Mouse (Mus musculus) midbrain, embryonic 15.5 days (tissue): Measurements from ENCODE around the gene Lurap1l. TPM values are rescaled to one million over a fixed set of nuclear protein-coding genes. Genes with fewer than 3 reads are reported as not detected.
"Not testable (repeated sequence)": the region's sequence is repeated elsewhere in the genome, so short reads cannot be mapped to it uniquely, and the experiment has no call there.

Experiments
- ATAC-seq: fragments of 200-750 bp; cut with Nextera tagmentation; replicated peaks from 2 replicates; pipeline ENCODE4 v1.8.0; 2017; ENCODE audit warnings: moderate TSS enrichment
- H3K27ac ChIP-seq: fragments of 300-500 bp; sonication (generic); 2 replicates; pipeline ENCODE4 v1.5.1; 2015; ENCODE audit warnings: mild to moderate bottlenecking, inconsistent platforms
- H3K27me3 ChIP-seq: fragments of 300-500 bp; sonication (generic); replicated peaks from 2 replicates; pipeline ENCODE4 v1.6.1; 2015; ENCODE audit warnings: inconsistent platforms
- H3K36me3 ChIP-seq: fragments of 300-500 bp; sonication (generic); replicated peaks from 2 replicates; pipeline ENCODE4 v1.6.1; 2015; ENCODE audit warnings: inconsistent platforms
- H3K4me1 ChIP-seq: fragments of 300-500 bp; sonication (generic); 2 replicates; pipeline ENCODE4 v1.6.1; 2015; ENCODE audit warnings: inconsistent platforms
- H3K4me2 ChIP-seq: fragments of 300-500 bp; sonication (generic); 2 replicates; pipeline ENCODE4 v1.6.1; 2015; ENCODE audit warnings: inconsistent platforms, mild to moderate bottlenecking, moderate library complexity
- H3K4me3 ChIP-seq: fragments of 300-500 bp; sonication (generic); 2 replicates; pipeline ENCODE4 v1.5.1; 2015; ENCODE audit warnings: mild to moderate bottlenecking, inconsistent platforms
- H3K9ac ChIP-seq: fragments of 300-500 bp; sonication (generic); 2 replicates; pipeline ENCODE4 v1.6.1; 2015; ENCODE audit warnings: mild to moderate bottlenecking, inconsistent platforms
- H3K9me3 ChIP-seq: fragments of 300-500 bp; sonication (generic); 2 replicates; pipeline ENCODE4 v1.6.1; 2016; ENCODE audit warnings: inconsistent platforms
- WGBS: fragments of 180-500 bp; shearing (Covaris S2); methylation state at CpG from one replicate; pipeline ENCODE4 v1.1.7; 2015; ENCODE audit warnings: mixed read lengths; 5-methylcytosine and 5-hydroxymethylcytosine counted together
- polyA plus RNA-seq: library from polyadenylated mRNA; unstranded; fragments of >200 nt; fragmentation: Nextera tagmentation; extraction: Ambion mirVana; gene quantifications from 2 replicates; pipeline ENCODE4 v1.2.1, GENCODE M21; 2015

Gene Lurap1l
- polyA plus RNA-seq, 1 experiment from 2014 or later = 9.2 TPM

GRCm38 (mm10) chr4:80895278-80895894, 15.1 kb upstream of the Lurap1l start:
- no peaks in the 10 kb centered on the region for H3K4me1 ChIP-seq
- no peak overlapping the region for H3K4me2 ChIP-seq
- H3K36me3 ChIP-seq = no peaks in the 10 kb centered on the region
- no peak for ATAC-seq
- no peaks in the 10 kb centered on the region for H3K27me3 ChIP-seq
- 55% methylated on average over 4 of the region's 4 CpGs for WGBS
- H3K9me3 ChIP-seq = no peaks in the 10 kb centered on the region
- H3K9ac ChIP-seq = no peak overlapping the region
- no peak overlapping the region for H3K4me3 ChIP-seq
- H3K27ac ChIP-seq = no peak overlapping the region

DNA sequence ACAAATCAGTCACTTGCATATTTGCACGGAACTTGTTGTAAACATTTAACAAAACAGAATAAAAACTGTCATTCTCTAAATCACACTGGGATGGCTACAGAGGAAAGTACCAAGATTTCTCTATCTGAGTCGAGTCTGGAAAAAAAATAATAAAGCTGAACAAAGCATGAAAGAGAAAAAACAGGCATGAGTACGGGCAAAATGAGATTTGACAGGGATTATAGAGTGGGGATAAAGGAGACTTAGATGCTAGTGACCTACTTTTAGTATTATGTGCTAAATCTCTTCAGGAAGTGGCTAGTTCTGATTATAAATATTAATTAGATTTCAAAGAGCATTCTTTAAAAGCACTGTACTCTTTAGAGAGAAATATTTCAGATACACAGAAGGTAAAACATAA, 3.7 kb upstream of the Lurap1l start:
- Histone ChIP-seq H3K9me3 (no peaks in the 10 kb centered on the region), H3K9ac (no peak overlapping the region), H3K36me3 (no peaks in the 10 kb centered on the region), H3K27ac (no peak overlapping the region), H3K4me2 (no peak overlapping the region), H3K4me1 (no peaks in the 10 kb centered on the region), H3K4me3 (no peak overlapping the region), H3K27me3 (no peaks in the 10 kb centered on the region)
- no peak for ATAC-seq
- 32% methylated on average over 3 of the region's 3 CpGs for WGBS

GRCm38 (mm10) chr4:80907973-80908372, 2.5 kb upstream of the Lurap1l start:
- no peak overlapping the region for H3K9ac ChIP-seq
- WGBS = 81% methylated on average over 5 of the region's 5 CpGs

GRCm38 (mm10) chr4:80908902-80909301, 1.5 kb upstream of the Lurap1l start:
- Histone ChIP-seq H3K4me3 (no peak overlapping the region), H3K9me3 (no peaks in the 10 kb centered on the region), H3K4me1 (peaks cover 7% of the 10 kb centered on the region), H3K9ac (no peak overlapping the region), H3K27me3 (no peaks in the 10 kb centered on the region), H3K27ac (no peak overlapping the region), H3K36me3 (no peaks in the 10 kb centered on the region), H3K4me2 (no peak overlapping the region)
- 90% methylated on average over 4 of the region's 4 CpGs for WGBS
- ATAC-seq = no peak

More at GRCm38 (mm10) chr4:80907973-80908372, 2.5 kb upstream of the Lurap1l start:
- H3K4me1 ChIP-seq = peaks cover 4% of the 10 kb centered on the region
- ATAC-seq = no peak
- no peak overlapping the region for H3K4me3 ChIP-seq
- no peaks in the 10 kb centered on the region for H3K9me3 ChIP-seq
- no peak overlapping the region for H3K27ac ChIP-seq
- no peaks in the 10 kb centered on the region for H3K27me3 ChIP-seq
- H3K4me2 ChIP-seq = no peak overlapping the region
- no peaks in the 10 kb centered on the region for H3K36me3 ChIP-seq

DNA sequence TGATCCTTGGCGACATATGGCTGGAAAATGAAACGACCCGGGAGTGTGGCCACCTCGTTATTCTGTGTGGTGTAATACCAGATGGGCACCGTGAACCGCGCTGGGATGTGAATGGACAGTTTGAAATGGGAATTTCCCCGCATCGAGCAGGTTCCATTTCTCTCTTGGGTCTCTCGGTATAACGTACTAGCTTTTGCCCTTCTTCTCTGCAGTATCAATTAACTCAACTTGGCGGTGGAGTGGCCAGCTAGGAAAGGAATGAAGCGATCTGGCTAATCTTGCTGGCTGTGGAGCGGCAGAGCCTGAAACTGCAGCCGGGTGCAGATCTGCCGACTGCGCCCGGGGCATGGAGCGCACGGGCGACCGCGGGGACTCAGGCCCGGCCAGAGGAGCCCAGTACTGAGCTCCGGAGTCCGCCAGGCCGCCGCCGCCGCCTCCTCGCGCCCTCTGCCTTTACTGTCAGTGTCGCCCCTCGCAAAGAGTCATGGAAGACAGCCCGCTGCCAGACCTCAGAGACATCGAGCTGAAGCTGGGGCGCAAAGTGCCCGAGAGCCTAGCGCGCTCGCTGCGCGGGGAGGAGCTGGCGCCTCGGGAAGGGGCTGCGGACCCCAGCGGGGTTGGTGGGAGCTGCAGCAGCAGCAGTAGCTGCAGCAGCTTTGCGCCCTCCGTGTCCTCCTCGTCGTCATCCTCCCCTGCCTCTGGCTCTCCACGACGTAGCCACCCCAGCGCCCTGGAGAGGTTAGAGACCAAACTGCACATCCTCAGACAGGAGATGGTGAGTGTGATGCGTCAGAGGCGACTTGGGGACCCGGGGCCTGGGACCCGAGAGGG, 640 bp downstream of the Lurap1l start:
- H3K9ac ChIP-seq = peak overlapping the region; percentile 90
- peak overlapping the region; percentile 78 for H3K4me2 ChIP-seq
- WGBS = under 1% methylated on average over 54 of the region's 58 CpGs
- peaks cover 11% of the 10 kb centered on the region for H3K4me1 ChIP-seq
- H3K9me3 ChIP-seq = no peaks in the 10 kb centered on the region
- peak; percentile 91 for ATAC-seq
- H3K27ac ChIP-seq = peak overlapping the region; percentile 95
- no peaks in the 10 kb centered on the region for H3K27me3 ChIP-seq
- H3K4me3 ChIP-seq = peak overlapping the region; percentile 92
- no peaks in the 10 kb centered on the region for H3K36me3 ChIP-seq

DNA sequence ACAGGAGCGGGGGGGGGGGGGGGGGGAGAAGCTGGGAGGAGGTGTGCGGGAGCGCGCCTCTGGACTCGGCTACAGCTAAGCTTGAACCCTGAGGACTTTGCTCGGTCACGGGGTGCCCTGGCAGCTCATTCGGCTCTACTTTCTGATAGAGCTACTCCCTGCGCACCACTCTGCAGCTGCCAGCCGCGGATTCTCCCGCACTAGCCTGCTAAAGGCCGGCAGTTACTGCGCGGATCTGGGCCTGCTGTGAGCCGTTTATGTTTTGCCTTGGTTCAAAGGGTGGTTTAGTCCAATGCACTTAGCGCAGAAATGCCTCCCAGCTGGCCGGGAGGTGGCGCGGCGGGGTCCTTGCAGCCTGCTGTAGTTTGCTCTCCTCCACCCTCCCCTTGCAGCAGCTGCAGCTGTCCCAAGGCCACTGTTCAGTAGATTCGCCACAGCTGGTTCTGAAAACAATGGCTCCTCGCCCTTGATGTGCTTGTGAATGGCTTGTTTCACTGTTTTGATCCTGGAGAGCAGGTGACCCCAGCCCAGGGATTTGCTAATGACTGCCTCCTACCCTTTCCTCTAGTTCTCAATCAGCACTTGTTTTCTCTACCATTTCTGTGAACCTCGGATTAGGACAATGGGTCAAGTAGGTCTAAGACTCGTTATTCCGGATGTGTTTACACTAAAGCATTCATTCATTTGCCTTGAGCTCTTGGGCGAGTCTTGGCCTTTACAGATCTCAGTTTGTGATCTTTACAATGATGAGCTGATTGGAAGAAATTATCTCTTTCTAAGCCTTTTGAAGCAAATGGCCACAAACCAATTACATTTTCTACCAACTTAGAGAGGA, 1.5 kb downstream of the Lurap1l start:
- H3K9me3 ChIP-seq = no peaks in the 10 kb centered on the region

GRCm38 (mm10) chr4:80915211-80915610, 4.8 kb downstream of the Lurap1l start:
- no peak for ATAC-seq
- no peak overlapping the region for H3K4me2 ChIP-seq
- WGBS = 81% methylated on average over 2 of the region's 2 CpGs
- no peaks in the 10 kb centered on the region for H3K9me3 ChIP-seq
- H3K4me1 ChIP-seq = peaks cover 11% of the 10 kb centered on the region
- no peaks in the 10 kb centered on the region for H3K27me3 ChIP-seq
- H3K36me3 ChIP-seq = no peaks in the 10 kb centered on the region
- H3K9ac ChIP-seq = no peak overlapping the region
- H3K4me3 ChIP-seq = no peak overlapping the region
- no peak overlapping the region for H3K27ac ChIP-seq

More for the DNA sequence above, 1.5 kb downstream of the Lurap1l start:
- peak; percentile 94 for ATAC-seq
- WGBS = under 1% methylated on average over 26 of the region's 27 CpGs
- peaks cover 11% of the 10 kb centered on the region for H3K4me1 ChIP-seq
- H3K4me2 ChIP-seq = peak overlapping the region; percentile 78
- peak overlapping the region; percentile 90 for H3K9ac ChIP-seq
- H3K4me3 ChIP-seq = peak overlapping the region; percentile 92
- peak overlapping the region; percentile 95 for H3K27ac ChIP-seq
- H3K36me3 ChIP-seq = no peaks in the 10 kb centered on the region
- H3K27me3 ChIP-seq = no peaks in the 10 kb centered on the region

DNA sequence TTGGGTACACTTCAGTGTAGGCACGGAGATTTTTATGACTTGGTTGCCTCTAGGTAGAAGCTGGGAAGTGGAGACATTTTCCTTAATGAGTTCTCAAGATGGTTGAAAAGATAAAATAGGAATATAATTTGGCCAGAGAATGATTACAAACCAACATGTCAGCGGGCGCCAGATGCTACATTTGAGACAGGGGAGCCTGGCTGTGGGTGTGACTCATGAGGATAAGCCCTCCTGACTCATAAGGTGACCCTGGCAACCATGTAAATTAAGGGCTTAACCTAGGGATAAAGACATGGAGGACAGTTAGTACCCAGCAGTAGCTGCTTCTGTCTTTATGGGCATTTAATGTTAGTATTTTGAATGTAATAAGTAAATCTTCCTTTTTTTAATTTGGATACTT, 6.2 kb downstream of the Lurap1l start:
- Histone ChIP-seq H3K9me3 (no peaks in the 10 kb centered on the region), H3K27me3 (no peaks in the 10 kb centered on the region), H3K36me3 (no peaks in the 10 kb centered on the region), H3K4me1 (peaks cover 11% of the 10 kb centered on the region), H3K4me3 (no peak overlapping the region), H3K9ac (no peak overlapping the region), H3K4me2 (no peak overlapping the region), H3K27ac (no peak overlapping the region)
- WGBS = 71% methylated on average over 3 of the region's 3 CpGs
- ATAC-seq = no peak

DNA sequence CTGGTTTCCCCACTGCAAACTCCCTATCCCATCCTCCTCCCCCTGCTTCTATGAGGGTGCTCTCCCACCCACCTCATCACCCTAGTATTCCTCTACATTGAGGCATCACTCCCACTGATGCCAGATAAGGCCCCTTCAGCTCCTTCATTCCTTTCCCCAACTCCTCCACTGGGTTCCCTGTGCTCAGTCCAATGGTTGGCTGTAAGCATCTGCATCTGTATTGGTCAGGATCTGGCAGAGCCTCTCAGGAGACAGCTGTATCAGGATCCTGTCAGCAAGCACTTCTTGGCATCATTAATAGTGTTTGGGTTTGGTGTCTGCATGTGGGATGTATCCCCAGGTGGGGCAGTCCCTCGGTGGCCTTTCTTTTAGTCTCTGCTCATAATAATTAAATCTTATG, 6.7 kb downstream of the Lurap1l start:
- WGBS = 69% methylated on average over 1 of the region's 1 CpGs
- H3K4me1 ChIP-seq, H3K27ac ChIP-seq, H3K36me3 ChIP-seq, H3K9me3 ChIP-seq, H3K9ac ChIP-seq, H3K27me3 ChIP-seq, H3K4me2 ChIP-seq, ATAC-seq, H3K4me3 ChIP-seq: not testable (repeated sequence)

DNA sequence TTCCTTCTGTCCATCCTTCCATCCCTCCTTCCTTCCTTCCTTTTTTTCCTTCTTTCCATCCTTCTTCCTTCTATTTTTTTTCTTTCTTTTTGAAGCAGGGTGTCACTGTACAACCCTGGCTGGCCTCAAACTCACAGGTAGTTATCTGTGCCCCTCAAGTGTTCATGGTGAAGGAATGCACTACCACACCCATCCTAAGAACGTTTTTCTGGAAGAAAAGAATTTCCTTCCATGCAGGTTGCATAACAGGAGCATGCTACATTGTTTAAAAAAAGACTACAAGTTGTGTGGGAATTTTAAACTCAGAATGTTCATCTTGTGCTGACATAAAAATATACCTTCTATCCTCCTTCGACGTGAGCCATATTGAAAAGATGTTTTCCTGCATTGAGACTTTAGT, 7.4 kb downstream of the Lurap1l start:
- H3K4me3 ChIP-seq = no peak overlapping the region
- H3K4me2 ChIP-seq = no peak overlapping the region
- 79% methylated on average over 3 of the region's 3 CpGs for WGBS
- no peak overlapping the region for H3K9ac ChIP-seq
- no peaks in the 10 kb centered on the region for H3K36me3 ChIP-seq
- no peak for ATAC-seq
- peaks cover 7% of the 10 kb centered on the region for H3K4me1 ChIP-seq
- no peaks in the 10 kb centered on the region for H3K9me3 ChIP-seq
- no peaks in the 10 kb centered on the region for H3K27me3 ChIP-seq
- no peak overlapping the region for H3K27ac ChIP-seq

- WGBS = 60% methylated on average over 3 of the region's 3 CpGs
- H3K9ac ChIP-seq = no peak overlapping the region
- H3K36me3 ChIP-seq = no peaks in the 10 kb centered on the region
These were observed 8.2 kb downstream of the Lurap1l start for GRCm38 (mm10) chr4:80918526-80919129.

More at GRCm38 (mm10) chr4:80918526-80919129, 8.2 kb downstream of the Lurap1l start:
- Histone ChIP-seq H3K27me3 (no peaks in the 10 kb centered on the region), H3K4me2 (no peak overlapping the region), H3K4me3 (no peak overlapping the region), H3K27ac (no peak overlapping the region), H3K9me3 (no peaks in the 10 kb centered on the region), H3K4me1 (peaks cover 4% of the 10 kb centered on the region; the same call in 1 of the 2 replicates)
- no peak for ATAC-seq
